Mouse (Mus musculus): Measurements from ENCODE around the gene Dcbld2.

DNA sequence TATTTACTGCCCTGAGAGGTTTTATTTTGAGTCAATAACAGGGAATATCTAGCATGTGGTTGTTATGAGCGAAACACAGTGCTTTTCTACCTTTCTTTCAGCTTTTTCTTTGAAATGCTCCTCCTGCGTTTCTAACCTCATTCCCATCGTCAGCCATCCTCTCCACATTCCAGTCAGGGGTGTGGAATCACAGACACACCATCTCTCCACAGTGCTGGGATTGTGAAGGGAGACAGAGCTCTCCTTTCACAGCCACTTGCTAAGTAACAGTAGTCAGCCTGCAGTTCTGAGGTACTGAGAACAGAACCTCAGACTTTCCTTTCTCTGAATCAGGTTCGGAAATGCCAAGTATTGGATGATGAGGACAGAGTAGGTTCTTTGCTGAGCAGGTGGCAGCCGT is 14.1 kb upstream of the Dcbld2 start:
- TF ChIP-seq POLR2A (IDR thresholded peaks at IDR 0.05; ENCODE audit: low read depth, low read length) = no peak
- no peak for TF ChIP-seq CTCF (IDR thresholded peaks at IDR 0.05; ENCODE audit: borderline replicate concordance, insufficient read depth, low read length)

Measured in embryonic fibroblast, embryonic 13.5 days (primary cell).